Mouse (Mus musculus) lung, postnatal 0 days (tissue): ENCODE results near the gene Tspan9.

Experiments used
- CTCF ChIP-seq: IDR thresholded peaks from 2 replicates; pipeline ENCODE4 v1.5.1; 2016; ENCODE audit warnings: antibody characterized with exemption, mild to moderate bottlenecking
- EP300 ChIP-seq: IDR thresholded peaks from 2 replicates; pipeline ENCODE4 v1.6.1; 2016; ENCODE audit warnings: antibody characterized with exemption, mild to moderate bottlenecking, control low read depth

- TF ChIP-seq CTCF: no peak
- no peak for TF ChIP-seq EP300
Measured at GRCm38 (mm10) chr6:128075453-128076003, 67.9 kb downstream of the Tspan9 start.
